In genomic region chr14:76625589-76626368, GRCm38 (mm10) we compare ENCODE assay signal across 12 mouse cellular contexts.
DNase-seq lines count a peak whose midpoint lies in the region; ATAC-seq lines count a peak whose summit lies in the region.
"Had no signal": no experiment of that assay in that cellular context is flagged by ENCODE, and none has a peak within 500 bp of the region (broad histone marks: within the 10 kb centered on the region; RNA-seq: fewer than 3 reads in every experiment).

No protein-coding gene starts in this region.

- no peaks in the 10 kb centered on the region for H3K36me3 ChIP-seq in heart, embryonic 10.5 days
- no peaks in the 10 kb centered on the region for H3K36me3 ChIP-seq in liver, embryonic 11.5 days (ENCODE audit: control insufficient read depth, insufficient read depth, low read length)
- H3K36me3 ChIP-seq in kidney, embryonic 14.5 days (ENCODE audit: control insufficient read depth, insufficient read depth, low read length): no peaks in the 10 kb centered on the region

- H3K9ac ChIP-seq in liver, embryonic 11.5 days (ENCODE audit: low read depth, low read length): no peak overlapping the region
- H3K9ac ChIP-seq in kidney, embryonic 14.5 days (ENCODE audit: low read depth, low read length): no peak overlapping the region

- 0 out of 2 replicates have a peak overlapping the region, but pooled peaks have one; percentile 5 for H3K4me3 ChIP-seq in heart, embryonic 10.5 days
- no peak overlapping the region for H3K4me3 ChIP-seq in liver, embryonic 11.5 days (ENCODE audit: low read depth, low read length)
- no peak overlapping the region for H3K4me3 ChIP-seq in kidney, embryonic 14.5 days (ENCODE audit: low read length)

- no peaks in the 10 kb centered on the region for H3K9me3 ChIP-seq in heart, embryonic 10.5 days
- no peaks in the 10 kb centered on the region for H3K9me3 ChIP-seq in liver, embryonic 11.5 days (ENCODE audit: control insufficient read depth, low read length)
- H3K9me3 ChIP-seq in kidney, embryonic 14.5 days (ENCODE audit: control insufficient read depth, low read length): no peaks in the 10 kb centered on the region

- 55% methylated on average over 10 of the region's 10 CpGs for WGBS in heart, embryonic 10.5 days
- WGBS in liver, embryonic 11.5 days: 57% methylated on average over 10 of the region's 10 CpGs
- 70% methylated on average over 10 of the region's 10 CpGs for WGBS in kidney, embryonic 14.5 days

- H3K27me3 ChIP-seq in heart, embryonic 10.5 days (ENCODE audit: insufficient read depth, poor library complexity, severe bottlenecking): no peaks in the 10 kb centered on the region
- no peaks in the 10 kb centered on the region for H3K27me3 ChIP-seq in liver, embryonic 11.5 days (replicated peaks; ENCODE audit: control insufficient read depth, insufficient read depth, low read length)
- H3K27me3 ChIP-seq in kidney, embryonic 14.5 days (ENCODE audit: control insufficient read depth, insufficient read depth, low read length): no peaks in the 10 kb centered on the region

- ATAC-seq in liver, embryonic 11.5 days (replicated peaks; ENCODE audit: low FRiP score): peak; percentile 50
- ATAC-seq in kidney, embryonic 14.5 days (ENCODE audit: low FRiP score, low TSS enrichment): no peak

- DNase-seq in heart, embryonic 10.5 days (ENCODE audit: low spot score): no peak
- no peak for DNase-seq in heart, postnatal 25 days (ENCODE audit: low spot score)
- peak; percentile 22 to 25 for DNase-seq in right cerebral cortex, adult 2 months (ENCODE audit: low spot score in 2 of 2)
- DNase-seq in right cerebral cortex, adult 18-20 months: no peak
- DNase-seq in liver, embryonic 11.5 days (ENCODE audit: low spot score): no peak
- DNase-seq in yolk sac, embryonic 10.5 days (ENCODE audit: low spot score): peak; percentile 32
- no peak for DNase-seq in thymus, postnatal 25 days
- DNase-seq: B cell, adult 2 months; cerebellum, adult 9-10 months; kidney, postnatal 36 days had no signal

- intact Hi-C loops in heart, postnatal 25 days (cut with DNase I): loop anchor here (2.0 kb wide), 1 partner anchor 31 kb away; no protein-coding TSS in a partner anchor

- no peak overlapping the region; the same call in 1 of the 2 replicates for H3K4me2 ChIP-seq in liver, embryonic 11.5 days
- no peak overlapping the region for H3K4me2 ChIP-seq in kidney, embryonic 14.5 days (replicated peaks; ENCODE audit: low read depth, low read length)

- peak overlapping the region; percentile 91 for H3K27ac ChIP-seq in heart, embryonic 10.5 days
- peak overlapping the region; percentile 22; the same call in 1 of the 2 replicates for H3K27ac ChIP-seq in liver, embryonic 11.5 days (ENCODE audit: low read depth, low read length)
- H3K27ac ChIP-seq in kidney, embryonic 14.5 days (ENCODE audit: low read depth, low read length): no peak overlapping the region; the same call in 1 of the 2 replicates
- H3K27ac ChIP-seq: macrophage had no signal

- peaks cover 66% of the 10 kb centered on the region for H3K4me1 ChIP-seq in heart, embryonic 10.5 days
- peaks cover 41% of the 10 kb centered on the region for H3K4me1 ChIP-seq in liver, embryonic 11.5 days (replicated peaks; ENCODE audit: control insufficient read depth, insufficient read depth, low read length)
- peaks cover 38% of the 10 kb centered on the region for H3K4me1 ChIP-seq in kidney, embryonic 14.5 days (ENCODE audit: control insufficient read depth, insufficient read depth, low read length)

Comparison
In these comparisons a context has a peak if more than half of its experiments do, and no peak if none do; other contexts are left out.
1. DNase-seq: peak in right cerebral cortex, adult 2 months (2 of 2) and yolk sac, embryonic 10.5 days (single experiment); none in heart, embryonic 10.5 days (single experiment), heart, postnatal 25 days (single experiment), right cerebral cortex, adult 18-20 months (single experiment), liver, embryonic 11.5 days (single experiment) and thymus, postnatal 25 days (single experiment).